ENCODE assay signal across 24 mouse cellular contexts in the genomic region with DNA sequence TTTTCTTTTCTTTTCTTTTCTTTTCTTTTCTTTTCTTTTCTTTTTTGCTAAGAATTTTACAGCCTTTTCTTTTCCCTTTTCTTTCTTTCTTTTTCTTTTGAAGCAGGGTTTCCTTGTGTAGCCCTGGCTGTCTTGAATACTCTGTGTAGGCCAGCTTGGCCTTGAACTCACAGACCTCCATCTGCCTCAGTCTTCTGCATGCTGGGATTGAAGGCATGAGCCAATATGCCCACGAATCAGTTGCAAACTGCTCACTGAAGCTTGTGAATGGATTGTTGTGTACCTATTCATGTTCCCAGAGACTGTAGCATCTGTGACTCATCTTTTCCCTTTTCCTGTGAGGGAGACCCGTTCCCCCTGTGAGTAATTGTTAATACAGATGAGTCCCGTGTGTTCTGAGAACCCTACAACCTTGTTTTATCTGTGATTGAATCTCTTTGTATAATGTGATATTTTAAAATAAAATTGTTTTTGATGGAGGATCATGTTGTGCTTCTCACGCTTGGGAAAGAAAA. TPM values are rescaled to one million over a fixed set of nuclear protein-coding genes. Genes with fewer than 3 reads are reported as not detected.
DNase-seq lines count a peak whose midpoint lies in the region; TF ChIP-seq lines count a peak whose summit lies in the region.
"Had no signal": no experiment of that assay in that cellular context is flagged by ENCODE, and none has a peak within 500 bp of the region (broad histone marks: within the 10 kb centered on the region; RNA-seq: fewer than 3 reads in every experiment).

No protein-coding gene starts in this region.

- H3K4me3 ChIP-seq in gastrocnemius, adult 2 months = no peak overlapping the region
- H3K4me3 ChIP-seq: embryonic facial prominence, embryonic 12.5 days; embryonic facial prominence, embryonic 15.5 days; forebrain, embryonic 13.5 days; heart, embryonic 12.5 days; heart, embryonic 15.5 days; hindbrain, embryonic 10.5 days; hindbrain, embryonic 13.5 days; intestine, embryonic 15.5 days had no signal

- no peak for TF ChIP-seq CTCF in gastrocnemius, adult 2 months (IDR thresholded peaks at IDR 0.05)

- peak; percentile 56 to 58 for DNase-seq in cerebellum, postnatal 10 days
- no peak for DNase-seq in cerebellum, postnatal 25 days
- DNase-seq in gastrocnemius, adult 2 months = no peak
- DNase-seq in gastrocnemius, postnatal 36 days = no peak
- peak; percentile 59 for DNase-seq in NIH3T3 (ENCODE audit: low read depth)
- DNase-seq in layer of hippocampus, adult 8-10 months (ENCODE audit: low spot score in 2 of 2) = no peak
- no peak for DNase-seq in lung, postnatal 36 days
- DNase-seq: adrenal gland, adult 8-10 months; adrenal gland, postnatal 25 days; cerebellum, adult 18-20 months; cerebellum, adult 9-10 months; gastrocnemius, postnatal 14 days; heart, adult 18-20 months; heart, postnatal 10 days; heart, postnatal 36 days; kidney, adult 11 months had no signal

- intact Hi-C loops in gastrocnemius, adult 2 months (cut with DNase I) = no loop called here
- intact Hi-C loops in gastrocnemius, postnatal 36 days (cut with DNase I) = no loop called here

- peak overlapping the region; percentile 53 for H3K27ac ChIP-seq in gastrocnemius, adult 2 months
- H3K27ac ChIP-seq: embryonic facial prominence, embryonic 12.5 days; embryonic facial prominence, embryonic 15.5 days; forebrain, embryonic 13.5 days; heart, embryonic 15.5 days; hindbrain, embryonic 10.5 days; hindbrain, embryonic 13.5 days; intestine, embryonic 15.5 days had no signal

RNA-seq across cellular contexts. Expression of a gene that starts 48.6 kb away (rescaled TPM):
- 10 to 100 TPM; 13.6 to 14.4 TPM for total RNA-seq in gastrocnemius, adult 2 months (2021)
- total RNA-seq in gastrocnemius, postnatal 36 days (2021) = 10 to 100 TPM; 13.5 to 14.3 TPM
- total RNA-seq in layer of hippocampus, adult 8-10 months (2022) = 10 to 100 TPM; 14.6 to 35.2 (median 23.7) TPM

Comparison
In these comparisons a context has a peak if more than half of its experiments do, and no peak if none do; other contexts are left out.
1. DNase-seq: peak in cerebellum, postnatal 10 days (2 of 2) and NIH3T3 (single experiment); none in cerebellum, postnatal 25 days (0 of 2), gastrocnemius, adult 2 months (single experiment), gastrocnemius, postnatal 36 days (0 of 2), layer of hippocampus, adult 8-10 months (0 of 2) and lung, postnatal 36 days (single experiment).